Mouse (Mus musculus) B cell, adult 67 days (primary cell): Measurements from ENCODE around the gene Mvd. TPM values are rescaled to one million over a fixed set of nuclear protein-coding genes. Genes with fewer than 3 reads are reported as not detected.

ENCODE experiments used
- total RNA-seq, 2 experiments: library from RNA; stranded (reverse); gene quantifications; 4 replicates each; pipeline ENCODE4 v1.2.4; 2023

The Mvd gene
- 1 to 10 TPM; 7.6 to 8.2 TPM for total RNA-seq

GRCm38 (mm10) chr8:122443262-122444006 is at the start of gene Mvd:
Gene Mvd (minus strand): TSS chr8:122443422.

GRCm38 (mm10) chr8:122475580-122476320 is 32.5 kb upstream of the Mvd start, which contains the start of the genes Rnf166 and Ctu2:
Gene Rnf166 (minus strand): TSS chr8:122476064.
Gene Ctu2 (plus strand): TSS chr8:122476143.

GRCm38 (mm10) chr8:122460524-122461472 is 17.6 kb upstream of the Mvd start, which contains the start of gene Snai3:
Gene Snai3 (minus strand): TSS chr8:122460733.

GRCm38 (mm10) chr8:122432443-122433268 is 10.6 kb downstream of the Mvd start, which contains the start of gene Cyba:
Gene Cyba (minus strand): TSS chr8:122432930.

GRCm38 (mm10) chr8:122421376-122422070 is 21.7 kb downstream of the Mvd start, which contains the start of gene Il17c:
Gene Il17c (plus strand): TSS chr8:122422020.

Other genes starting within 250 kb of the Mvd start
- 10 to 100 TPM; 23.4 to 23.5 TPM for gene Zfpm1, start 161.3 kb downstream of the Mvd start, total RNA-seq
- gene Trhr2, start 82.7 kb downstream of the Mvd start, total RNA-seq: not detected
- 100 to 1,000 TPM; 104 to 105 TPM for gene Zc3h18, start 66.8 kb downstream of the Mvd start, total RNA-seq
- 1 to 10 TPM in 1 of 2 experiments, under 1 TPM in 1; 0.81 to 1.4 TPM for gene Il17c, start 21.4 kb downstream of the Mvd start, total RNA-seq
- 100 to 1,000 TPM; 297 to 328 TPM for gene Cyba, start 10.5 kb downstream of the Mvd start, total RNA-seq
- 1 to 10 TPM in 1 of 2 experiments, under 1 TPM in 1; 0.87 to 2.5 TPM for gene Snai3, start 17.3 kb upstream of the Mvd start, total RNA-seq
- gene Rnf166, start 32.6 kb upstream of the Mvd start, total RNA-seq: 10 to 100 TPM; 40.6 to 41.7 TPM
- gene Ctu2, start 32.7 kb upstream of the Mvd start, total RNA-seq: 10 to 100 TPM; 66.0 to 71.3 TPM
- 10 to 100 TPM; 51.2 to 62.3 TPM for gene Piezo1, start 107.9 kb upstream of the Mvd start, total RNA-seq
- gene Cdt1, start 124.6 kb upstream of the Mvd start, total RNA-seq: 100 to 1,000 TPM; 117 to 146 TPM
- 10 to 100 TPM; 77.0 to 79.4 TPM for gene Aprt, start 133.5 kb upstream of the Mvd start, total RNA-seq
- gene Galns, start 168.0 kb upstream of the Mvd start, total RNA-seq: 10 to 100 TPM; 25.3 to 35.9 TPM
- gene Trappc2l, start 168.2 kb upstream of the Mvd start, total RNA-seq: 10 to 100 TPM; 48.5 to 58.9 TPM
- under 1 TPM in 1 of 2 experiments, not detected in 1; 0.64 TPM for gene Pabpn1l, start 179.3 kb upstream of the Mvd start, total RNA-seq